Mouse (Mus musculus): ENCODE results near the gene Nrf1.

Gene Nrf1

GRCm38 (mm10) chr6:30177305-30177704, 129.5 kb downstream of the Nrf1 start:
- DNase-seq = no peak

GRCm38 (mm10) chr6:30178023-30178639, 130.3 kb downstream of the Nrf1 start:
- DNase-seq = no peak

GRCm38 (mm10) chr6:30179046-30179445, 131.3 kb downstream of the Nrf1 start:
- DNase-seq = no peak

DNA sequence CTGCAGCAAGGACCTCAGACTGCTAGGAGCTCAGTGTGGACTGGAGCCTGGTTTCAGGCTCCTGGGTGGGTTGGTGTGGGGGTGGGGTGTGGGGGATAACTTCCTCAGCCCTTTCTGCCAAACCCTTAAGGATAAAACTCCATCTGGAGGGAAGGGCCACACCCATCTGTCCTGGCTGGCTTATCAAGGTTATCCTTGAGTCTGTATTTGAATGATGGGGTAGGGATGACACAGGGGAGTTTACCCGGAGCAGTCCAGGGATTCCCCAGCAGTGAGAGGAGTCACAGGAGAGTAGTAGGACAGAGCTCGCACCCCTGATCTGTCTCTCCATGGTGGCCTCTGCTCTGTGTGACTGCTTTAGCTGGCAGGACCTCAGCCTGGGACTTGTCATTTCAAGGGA, 132.5 kb downstream of the Nrf1 start:
- DNase-seq = no peak

- DNase-seq = no peak
These were observed 134.2 kb downstream of the Nrf1 start for GRCm38 (mm10) chr6:30182038-30182437.

- DNase-seq = no peak
These were observed 135.8 kb downstream of the Nrf1 start for GRCm38 (mm10) chr6:30183624-30184023.

DNA sequence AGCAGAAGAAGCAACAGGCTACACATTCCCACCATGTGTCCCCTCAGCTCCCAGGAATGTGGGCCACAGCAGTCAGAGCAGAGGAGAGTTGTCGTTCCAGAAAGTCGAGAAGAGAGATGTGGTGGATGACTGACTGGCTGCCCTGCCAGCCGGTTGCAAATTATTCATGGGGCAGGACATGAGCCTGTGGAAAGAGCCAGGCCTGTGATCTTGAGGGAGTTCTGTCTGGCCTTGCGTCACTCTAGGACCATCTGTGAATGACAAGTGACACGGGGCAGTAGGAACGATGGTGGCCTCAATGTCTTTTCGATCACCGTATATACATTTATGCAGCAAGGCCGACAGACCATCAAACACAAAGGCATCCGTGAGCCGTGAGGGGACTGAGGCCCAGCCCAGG, 147.9 kb downstream of the Nrf1 start:
- DNase-seq = no peak

- no peak for DNase-seq
These were observed 148.4 kb downstream of the Nrf1 start for GRCm38 (mm10) chr6:30196143-30196542.
